Mouse (Mus musculus): Measurements from ENCODE around the gene Akt1s1. TPM values are rescaled to one million over a fixed set of nuclear protein-coding genes. Genes with fewer than 3 reads are reported as not detected.

Gene Akt1s1
- total and polyA plus RNA-seq, 3 experiments = 9.5 to 24.2 (median 23.3) TPM

GRCm38 (mm10) chr7:44893197-44893596 lies 44.4 kb downstream of the Akt1s1 start:
- no peak overlapping the region for H3K4me3 ChIP-seq (replicated peaks in 1 of 3; ENCODE audit: low read depth in 2 of 3, low read length in 2 of 3, poor library complexity in 1 of 3)

GRCm38 (mm10) chr7:44894175-44894574 lies 45.4 kb downstream of the Akt1s1 start:
- H3K27me3 ChIP-seq (replicated peaks) = no peaks in the 10 kb centered on the region
- DNase-seq (ENCODE audit: extremely low read depth) = no peak
- dilution Hi-C loops (cut with MboI; ENCODE audit: extremely low pct_ligation_motif_present, extremely low pct_unique_long_range_greater_than_20kb, low sequenced_read_pairs) (no loop called here), in situ Hi-C loops (cut with MboI; ENCODE audit: low pct_ligation_motif_present, low pct_unique_long_range_greater_than_20kb, low sequenced_read_pairs) (no loop called here)
- H3K27ac ChIP-seq (ENCODE audit: insufficient read depth, low read depth) = no peak overlapping the region
- H3K9ac ChIP-seq (ENCODE audit: insufficient read depth, low read depth) = no peak overlapping the region
- H3K4me2 ChIP-seq (ENCODE audit: insufficient read depth, low read depth, poor library complexity, severe bottlenecking) = no peak overlapping the region
- peak; percentile 85 for TF ChIP-seq MAFK (IDR thresholded peaks at IDR 0.05; ENCODE audit: insufficient replicate concordance, low read length)
- TF ChIP-seq PAX5 (IDR thresholded peaks at IDR 0.05; ENCODE audit: low read length) = no peak
- no peak for TF ChIP-seq ETS1 (conservative IDR thresholded peaks at IDR 0.05; ENCODE audit: low read depth, low read length)
- TF ChIP-seq JUN (IDR thresholded peaks at IDR 0.05; ENCODE audit: insufficient read depth, low read depth, low read length) = no peak
- no peak overlapping the region for H3K4me3 ChIP-seq (replicated peaks in 1 of 3; ENCODE audit: low read depth in 2 of 3, low read length in 2 of 3, poor library complexity in 1 of 3)
- H3K9me3 ChIP-seq (replicated peaks; ENCODE audit: low read length) = no peaks in the 10 kb centered on the region
- H3K4me1 ChIP-seq (ENCODE audit: control insufficient read depth in 1 of 2, insufficient read depth in 2 of 2) = peaks cover 19 to 45% of the 10 kb centered on the region in 2 experiments
- H3K79me2 ChIP-seq (replicated peaks; ENCODE audit: control insufficient read depth, extremely low read depth, insufficient read depth, poor library complexity, severe bottlenecking) = peaks cover 14% of the 10 kb centered on the region
- H3K36me3 ChIP-seq (replicated peaks in 1 of 2; ENCODE audit: control insufficient read depth in 1 of 2, insufficient read depth in 1 of 2, low read length in 1 of 2) = peaks cover 10 to 31% of the 10 kb centered on the region in 2 experiments

More at GRCm38 (mm10) chr7:44893197-44893596, 44.4 kb downstream of the Akt1s1 start:
- no peak overlapping the region for H3K27ac ChIP-seq (ENCODE audit: insufficient read depth, low read depth)
- peaks cover 11 to 35% of the 10 kb centered on the region in 2 experiments for H3K4me1 ChIP-seq (ENCODE audit: control insufficient read depth in 1 of 2, insufficient read depth in 2 of 2)
- peaks cover 4 to 34% of the 10 kb centered on the region in 2 experiments for H3K36me3 ChIP-seq (replicated peaks in 1 of 2; ENCODE audit: control insufficient read depth in 1 of 2, insufficient read depth in 1 of 2, low read length in 1 of 2)
- no peak for DNase-seq (ENCODE audit: extremely low read depth)
- no peak overlapping the region for H3K4me2 ChIP-seq (ENCODE audit: insufficient read depth, low read depth, poor library complexity, severe bottlenecking)
- peaks cover 14% of the 10 kb centered on the region for H3K79me2 ChIP-seq (replicated peaks; ENCODE audit: control insufficient read depth, extremely low read depth, insufficient read depth, poor library complexity, severe bottlenecking)
- H3K9me3 ChIP-seq (replicated peaks; ENCODE audit: low read length) = no peaks in the 10 kb centered on the region
- no peaks in the 10 kb centered on the region for H3K27me3 ChIP-seq (replicated peaks)
- TF ChIP-seq GABPA (IDR thresholded peaks at IDR 0.05; ENCODE audit: insufficient replicate concordance, low read depth, low read length) (no peak), USF2 (conservative IDR thresholded peaks at IDR 0.05; ENCODE audit: low read depth, low read length) (no peak), RCOR1 (conservative IDR thresholded peaks at IDR 0.05; ENCODE audit: low read depth, low read length) (no peak), ZMIZ1 (IDR thresholded peaks at IDR 0.05; ENCODE audit: low read depth, low read length) (no peak), SIN3A (IDR thresholded peaks at IDR 0.05; ENCODE audit: low read length) (no peak), IRF4 (IDR thresholded peaks at IDR 0.05; ENCODE audit: low read depth, low read length) (no peak), CTCF (conservative IDR thresholded peaks at IDR 0.05 in 1 of 2, IDR thresholded peaks at IDR 0.05 in 1 of 2; ENCODE audit: low read depth in 2 of 2, low read length in 2 of 2) (no peak), JUND (conservative IDR thresholded peaks at IDR 0.05; ENCODE audit: low read depth, low read length) (no peak), MEF2A (IDR thresholded peaks at IDR 0.05; ENCODE audit: borderline replicate concordance, low read depth, low read length) (no peak), ZKSCAN1 (IDR thresholded peaks at IDR 0.05; ENCODE audit: borderline replicate concordance, low read depth, low read length) (no peak), E2F4 (IDR thresholded peaks at IDR 0.05; ENCODE audit: insufficient replicate concordance, low read depth, low read length) (no peak), MAFK (IDR thresholded peaks at IDR 0.05; ENCODE audit: insufficient replicate concordance, low read length) (no peak), SMC3 (IDR thresholded peaks at IDR 0.05; ENCODE audit: low read depth, low read length) (no peak), BHLHE40 (IDR thresholded peaks at IDR 0.05; ENCODE audit: low read depth, low read length) (no peak), EP300 (IDR thresholded peaks at IDR 0.05; ENCODE audit: low read length) (no peak), PAX5 (IDR thresholded peaks at IDR 0.05; ENCODE audit: low read length) (no peak), TBP (conservative IDR thresholded peaks at IDR 0.05; ENCODE audit: low read depth, low read length) (no peak), CHD1 (IDR thresholded peaks at IDR 0.05; ENCODE audit: low read depth, low read length) (no peak)
- H3K9ac ChIP-seq (ENCODE audit: insufficient read depth, low read depth) = no peak overlapping the region
- in situ Hi-C loops (cut with MboI; ENCODE audit: low pct_ligation_motif_present, low pct_unique_long_range_greater_than_20kb, low sequenced_read_pairs) (no loop called here), dilution Hi-C loops (cut with MboI; ENCODE audit: extremely low pct_ligation_motif_present, extremely low pct_unique_long_range_greater_than_20kb, low sequenced_read_pairs) (no loop called here)

All from CH12.LX (cell line).